Mouse (Mus musculus): ENCODE data around the gene Ciita.

- TF ChIP-seq EP300 (IDR thresholded peaks at IDR 0.05; ENCODE audit: insufficient read depth, low read depth, low read length) (no peak), CTCF (IDR thresholded peaks at IDR 0.05; ENCODE audit: low read depth, low read length) (no peak), POLR2A (IDR thresholded peaks at IDR 0.05; ENCODE audit: insufficient read depth, low read length) (no peak)
These were observed 54.7 kb downstream of the Ciita start for GRCm38 (mm10) chr16:10534567-10534966.

Measured in ES-Bruce4 (cell line).